Mouse (Mus musculus) c-Kit-positive CD71-positive TER-119-positive erythroid progenitor cells, embryonic 14.5 days (primary cell): ENCODE data around the gene Best3.
"Not testable (repeated sequence)": the region's sequence is repeated elsewhere in the genome, so short reads cannot be mapped to it uniquely, and the experiment has no call there.

Source experiments
- DNase-seq: peaks from one replicate; pipeline ENCODE4 v3.0.0-alpha.2; 2013; ENCODE audit warnings: low spot score

Best3 gene

DNA sequence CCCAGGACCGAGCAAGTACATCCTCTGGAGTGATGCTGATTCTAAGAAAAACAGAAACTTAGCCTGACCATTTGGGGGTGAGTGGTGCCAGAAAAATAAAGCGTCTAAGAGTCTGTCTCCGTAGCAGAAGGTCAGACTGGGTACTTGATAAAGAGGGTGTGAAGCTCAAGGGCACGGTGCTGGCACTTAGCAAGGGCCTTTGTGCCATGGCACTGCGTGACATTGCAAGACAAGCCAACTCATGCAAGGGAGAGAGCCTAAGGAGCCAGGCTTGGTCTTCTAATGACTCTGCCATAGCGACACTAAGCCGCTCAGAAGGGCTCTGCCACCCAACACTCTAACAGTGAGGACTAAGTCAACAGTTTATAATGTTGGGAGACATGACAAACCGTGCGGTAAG, 7.3 kb upstream of the Best3 start:
- DNase-seq: no peak

DNA sequence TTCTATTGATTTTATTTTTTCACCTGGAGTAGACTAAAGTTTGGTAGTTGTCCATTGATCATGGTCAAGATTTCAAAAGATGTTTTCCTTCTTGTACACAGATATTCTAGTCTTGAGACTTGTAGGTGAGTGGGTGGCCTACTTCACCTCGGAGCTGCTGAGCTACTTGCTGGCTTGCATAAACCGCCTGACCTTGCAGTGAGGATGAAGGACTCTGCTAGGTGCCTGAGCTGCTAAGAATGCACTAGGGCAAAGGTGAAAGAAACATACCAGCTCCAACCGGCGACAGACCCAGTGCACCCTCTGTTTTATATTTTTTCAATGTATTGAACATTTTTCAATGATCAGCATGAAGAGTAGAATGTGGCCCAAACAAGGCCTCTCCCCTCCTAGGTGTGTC, 5.8 kb upstream of the Best3 start:
- no peak for DNase-seq

DNA sequence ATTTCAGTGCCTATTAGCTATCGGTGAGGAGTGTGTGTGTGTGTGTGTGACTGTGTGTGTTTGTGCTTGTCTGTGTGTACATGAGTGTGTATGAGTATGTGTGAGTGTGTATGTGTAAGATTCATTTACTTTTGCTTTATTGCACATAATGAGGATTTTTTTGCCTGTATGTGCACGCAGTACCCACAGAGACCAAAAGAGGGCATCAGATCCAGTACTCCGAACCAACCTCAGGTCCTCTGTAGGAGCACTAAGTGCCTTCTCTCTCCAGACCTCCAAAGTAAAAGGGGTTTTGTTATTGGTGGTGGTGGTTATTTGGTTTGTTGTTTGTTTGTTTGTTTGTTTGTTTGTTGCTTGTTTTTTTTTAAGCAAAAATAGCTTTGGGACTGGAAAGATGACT, 5.2 kb upstream of the Best3 start:
- DNase-seq: peak; percentile 33

DNA sequence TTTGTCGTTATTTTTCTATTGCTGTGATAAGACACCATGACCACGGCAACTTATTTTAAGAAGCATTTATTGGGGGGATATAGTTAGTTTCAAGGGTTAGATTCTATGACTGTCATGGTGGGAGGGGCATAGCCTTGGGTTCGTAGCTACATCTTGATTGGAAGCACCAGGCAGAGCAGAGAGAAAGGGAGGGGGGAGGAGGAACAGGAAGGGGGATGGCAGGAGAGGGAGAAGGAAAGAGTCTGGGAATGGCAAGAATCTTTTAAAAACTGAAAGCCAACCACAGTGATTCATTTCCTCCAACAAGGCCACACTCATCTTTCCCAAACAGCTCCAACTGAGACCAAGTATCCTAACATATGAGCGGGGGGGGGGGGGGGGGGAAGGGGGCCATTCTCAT, 3.6 kb upstream of the Best3 start:
- no peak for DNase-seq

DNA sequence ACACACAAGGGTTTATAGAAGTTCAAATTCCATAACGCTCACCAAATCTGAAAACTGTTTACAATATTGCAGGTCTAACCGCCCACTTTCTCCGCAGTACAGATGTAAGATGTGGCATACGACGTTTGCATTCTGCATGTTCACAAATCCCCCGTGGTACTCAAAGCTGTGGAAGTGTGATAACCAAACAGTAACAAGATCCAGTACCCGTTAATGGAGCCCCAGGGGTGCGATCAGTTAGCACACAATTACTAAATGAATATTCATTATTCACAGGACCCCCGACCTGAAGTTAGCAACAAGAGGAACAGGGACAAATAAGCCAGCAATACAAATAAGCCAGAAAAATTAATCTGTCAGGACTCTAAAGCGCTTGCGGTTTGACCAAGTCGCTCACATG, 1.3 kb upstream of the Best3 start:
- DNase-seq: no peak

DNA sequence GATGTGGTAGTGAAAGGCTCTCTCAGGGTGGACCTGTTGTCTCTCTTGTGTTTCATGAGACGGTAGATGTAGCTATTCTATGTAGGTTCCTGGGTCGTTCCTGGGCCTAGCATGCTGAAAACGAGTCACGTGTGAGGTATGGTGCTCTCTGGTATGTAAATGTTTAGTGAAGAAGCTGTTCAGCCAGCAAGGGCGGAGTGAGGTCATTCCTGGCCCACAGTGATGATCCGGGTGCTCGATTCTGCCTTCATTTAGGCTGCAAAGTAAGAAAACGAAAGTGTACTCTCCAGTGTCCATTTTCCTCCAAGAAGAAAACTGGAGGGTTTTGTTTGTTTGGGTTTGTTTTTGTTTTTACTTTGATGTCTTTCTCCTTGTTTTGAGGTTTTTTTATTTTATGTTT, 7.9 kb downstream of the Best3 start:
- DNase-seq: no peak

DNA sequence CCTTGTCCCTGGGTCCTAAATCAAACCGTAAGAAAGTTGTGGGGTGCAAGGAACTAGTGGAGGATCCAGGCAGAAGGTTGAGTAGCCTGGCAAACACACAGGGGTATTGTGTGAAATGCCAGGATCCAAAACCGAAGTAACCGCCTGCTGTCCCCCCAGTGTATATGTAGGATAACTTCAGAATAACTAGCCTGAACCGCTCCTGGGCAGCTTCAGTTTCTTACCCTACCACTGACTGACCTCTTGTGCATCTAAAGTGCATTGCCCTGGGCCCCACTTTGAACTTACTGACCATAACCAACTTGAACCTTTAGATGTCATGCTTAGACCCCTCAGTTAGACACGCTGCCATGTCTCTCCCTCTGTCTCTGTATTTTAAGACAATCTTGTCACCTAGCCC, 9.0 kb downstream of the Best3 start:
- no peak for DNase-seq

DNA sequence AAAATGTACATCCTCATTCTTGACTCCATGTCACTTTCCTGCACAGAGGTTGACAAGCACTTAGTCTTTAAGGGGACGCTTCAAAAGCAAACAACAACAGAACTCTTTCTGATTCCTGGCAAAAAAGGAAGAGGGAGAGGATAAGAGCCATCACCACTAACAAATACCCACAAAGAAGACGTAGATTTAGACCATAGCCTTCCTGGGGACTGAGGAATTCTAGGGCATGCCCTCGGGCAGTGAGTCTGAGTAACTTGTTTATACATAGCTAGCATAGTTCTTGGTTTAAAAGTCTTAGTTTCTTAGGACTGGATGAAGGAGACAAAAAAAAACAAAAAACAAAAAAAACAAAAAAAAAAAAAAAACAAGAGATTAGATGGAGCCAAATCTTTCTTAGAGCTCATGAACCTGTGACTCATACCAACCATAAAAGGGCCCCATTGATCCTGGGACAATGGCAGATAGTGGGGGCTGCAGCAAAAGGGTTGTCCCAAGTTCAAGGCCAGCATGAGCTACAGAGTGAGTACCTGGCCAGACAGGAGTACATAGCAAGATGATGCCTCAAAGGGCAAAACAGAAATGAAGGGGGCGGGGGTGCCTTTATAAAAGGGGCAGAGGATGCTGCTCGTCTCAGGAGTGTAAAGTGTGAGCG, 9.6 kb downstream of the Best3 start:
- no peak for DNase-seq

DNA sequence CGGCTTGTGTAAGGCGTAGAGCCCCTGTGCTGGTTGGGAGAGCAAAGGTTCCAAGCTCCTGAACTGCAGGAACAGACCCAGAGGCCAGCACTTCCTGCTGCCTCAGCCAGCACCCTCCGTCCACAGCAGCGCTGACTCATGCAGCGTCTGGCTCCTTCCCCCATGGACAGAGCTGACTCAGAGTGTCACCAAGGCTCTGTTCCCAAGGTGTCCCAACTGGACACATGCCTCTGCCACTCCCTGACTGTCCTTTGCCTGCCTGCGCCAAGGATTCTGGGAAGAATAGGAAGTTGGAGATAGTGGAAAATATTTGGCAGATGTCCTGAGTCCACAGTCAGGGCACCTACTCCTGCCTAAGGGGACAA, 10.1 kb downstream of the Best3 start:
- DNase-seq: no peak

DNA sequence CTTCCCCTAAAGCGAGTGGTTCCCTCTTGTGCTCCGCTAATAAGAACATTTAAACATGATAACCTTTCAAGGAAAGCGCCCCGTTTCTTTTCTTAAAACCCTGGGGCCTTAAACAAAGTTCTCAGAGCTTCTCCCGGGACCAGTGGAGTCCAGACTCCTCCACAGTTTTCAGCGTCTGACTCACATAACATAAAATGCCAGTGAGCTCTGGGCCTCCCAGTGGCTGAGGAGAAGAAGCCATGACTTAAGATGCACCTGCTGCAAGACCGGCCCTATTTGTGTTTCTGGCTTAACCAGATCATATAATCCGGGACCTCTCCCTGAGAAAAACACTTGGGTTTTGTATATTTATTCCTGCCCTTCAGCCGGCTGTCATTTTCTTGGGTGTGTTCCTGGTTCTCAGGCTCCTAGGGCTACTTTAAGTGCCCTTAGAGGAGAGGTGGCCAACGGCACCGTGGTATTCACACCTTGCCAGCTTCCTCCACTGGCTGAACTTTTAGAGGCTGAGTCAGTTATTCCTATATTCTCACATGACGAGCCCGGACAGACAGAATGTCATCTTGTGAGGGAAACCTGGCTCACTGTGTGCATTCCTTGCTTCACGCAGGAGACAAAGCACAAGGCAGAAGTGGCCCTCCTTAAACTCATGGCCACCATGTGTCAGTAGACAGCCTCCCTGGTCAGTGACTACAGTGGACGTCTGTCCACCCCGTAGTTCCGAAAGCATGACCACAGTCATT, 12.8 kb downstream of the Best3 start:
- DNase-seq: no peak

DNA sequence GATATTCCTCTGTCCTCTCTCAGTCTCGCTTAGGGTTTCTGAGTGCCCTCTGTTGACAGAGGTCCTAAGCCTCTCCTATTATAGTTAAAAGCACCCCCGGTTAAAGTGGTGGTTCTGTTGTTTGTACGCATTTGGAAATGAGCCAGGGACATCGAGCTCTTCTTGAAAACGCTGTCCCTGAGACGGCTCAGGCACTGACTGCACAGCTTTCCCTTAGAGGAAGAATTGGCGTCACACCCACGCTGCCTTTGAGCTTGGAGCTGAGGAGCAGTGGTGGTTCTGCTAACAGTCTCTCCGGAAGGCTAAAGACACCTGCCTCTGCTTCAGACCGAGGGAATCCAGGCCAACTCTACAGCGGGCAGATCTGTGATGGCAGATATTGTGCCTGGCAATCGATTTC, 14.9 kb downstream of the Best3 start:
- no peak for DNase-seq

DNA sequence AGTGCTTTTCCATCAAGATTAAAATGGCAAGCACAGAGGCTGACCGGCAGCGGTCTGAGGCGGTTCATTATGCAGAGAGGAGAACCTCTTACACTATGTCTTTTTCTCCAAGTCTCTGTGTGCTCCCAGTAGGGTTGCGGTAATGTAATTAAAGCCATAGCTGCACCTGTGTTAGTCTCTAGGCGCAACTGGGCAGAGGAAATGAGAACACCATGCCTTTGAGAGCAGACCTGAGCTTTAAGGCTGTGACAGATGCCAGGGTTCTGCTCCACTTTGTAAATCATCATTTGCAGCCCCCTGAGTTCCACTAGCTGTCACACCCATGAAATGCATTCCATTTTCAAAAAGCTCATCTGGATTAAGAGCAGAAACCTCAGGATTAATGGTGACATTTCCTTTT, 18.6 kb downstream of the Best3 start:
- no peak for DNase-seq

DNA sequence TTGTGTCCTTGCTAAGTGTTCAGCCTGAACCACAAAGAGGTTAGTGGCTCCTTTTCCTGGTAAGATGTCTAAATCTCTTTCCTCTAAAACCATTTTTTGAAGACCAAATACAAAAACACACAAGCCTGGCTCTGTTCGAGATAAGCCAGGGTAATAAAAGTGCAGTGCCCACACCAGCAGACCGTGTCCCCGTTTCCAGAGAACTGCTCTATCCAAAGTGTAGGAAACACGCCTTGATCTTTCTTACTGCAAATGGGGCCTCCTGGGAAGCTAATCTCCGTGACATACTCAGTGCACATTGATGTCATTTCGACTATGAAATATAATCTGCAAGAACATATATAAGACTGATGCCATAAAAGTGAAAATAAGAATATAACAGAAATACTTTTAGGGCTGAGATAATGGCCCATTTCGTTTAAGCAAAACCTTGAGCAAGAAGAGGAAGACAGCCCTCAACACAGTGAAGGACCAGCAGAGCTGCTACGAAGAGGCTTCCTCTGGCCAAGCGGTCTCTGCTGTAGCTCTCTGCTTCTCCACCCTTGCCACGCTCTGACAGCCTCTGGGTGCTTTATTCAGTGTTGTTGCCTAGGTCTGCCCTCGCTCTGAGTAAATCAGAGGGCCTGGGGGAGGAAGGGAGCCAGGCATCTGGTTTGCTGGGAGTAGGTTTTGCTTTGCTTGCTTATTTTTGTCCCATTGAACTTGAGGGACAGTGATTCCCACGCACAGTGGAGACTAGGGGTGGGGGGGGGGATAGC, 19.8 kb downstream of the Best3 start:
- no peak for DNase-seq

DNA sequence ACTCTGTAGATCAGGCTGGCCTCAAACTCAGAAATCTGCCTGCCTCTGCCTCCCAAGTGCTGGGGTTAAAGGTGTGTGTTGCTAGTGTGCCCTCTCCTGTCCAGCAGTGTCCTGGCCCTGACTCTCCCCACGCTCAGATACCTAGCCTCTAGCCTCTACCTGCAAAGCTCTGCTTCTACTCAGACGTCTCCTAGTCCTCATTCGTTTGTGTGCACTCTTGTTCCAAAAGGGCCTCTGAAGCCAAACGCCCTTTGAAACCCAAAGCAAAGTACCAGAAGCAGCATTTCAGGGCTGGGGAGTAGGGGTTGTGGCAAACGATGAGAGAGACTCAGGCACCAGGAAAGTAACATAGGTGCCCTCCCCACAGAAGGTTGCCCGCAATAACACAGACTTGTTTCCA, 23.6 kb downstream of the Best3 start:
- DNase-seq: no peak

DNA sequence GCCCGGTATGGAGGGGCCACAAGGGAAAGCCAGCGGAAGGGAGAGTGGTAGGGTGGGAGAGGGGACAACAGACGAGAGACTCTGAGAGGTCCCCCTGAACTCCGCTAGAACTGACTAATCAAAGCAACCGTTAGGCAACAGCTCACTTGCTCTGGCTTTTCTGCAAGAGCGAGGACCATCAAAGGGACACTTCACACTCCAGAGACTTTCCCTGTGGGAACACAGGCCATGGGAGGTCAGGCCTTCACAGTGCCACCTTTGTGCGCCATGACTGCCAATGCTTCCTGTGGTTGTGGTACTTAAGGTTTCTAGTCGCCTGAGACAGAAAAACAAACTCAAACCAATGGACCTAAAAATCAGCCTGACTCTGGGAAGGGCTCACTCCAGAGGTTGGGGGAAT, 24.9 kb downstream of the Best3 start:
- DNase-seq: no peak

DNA sequence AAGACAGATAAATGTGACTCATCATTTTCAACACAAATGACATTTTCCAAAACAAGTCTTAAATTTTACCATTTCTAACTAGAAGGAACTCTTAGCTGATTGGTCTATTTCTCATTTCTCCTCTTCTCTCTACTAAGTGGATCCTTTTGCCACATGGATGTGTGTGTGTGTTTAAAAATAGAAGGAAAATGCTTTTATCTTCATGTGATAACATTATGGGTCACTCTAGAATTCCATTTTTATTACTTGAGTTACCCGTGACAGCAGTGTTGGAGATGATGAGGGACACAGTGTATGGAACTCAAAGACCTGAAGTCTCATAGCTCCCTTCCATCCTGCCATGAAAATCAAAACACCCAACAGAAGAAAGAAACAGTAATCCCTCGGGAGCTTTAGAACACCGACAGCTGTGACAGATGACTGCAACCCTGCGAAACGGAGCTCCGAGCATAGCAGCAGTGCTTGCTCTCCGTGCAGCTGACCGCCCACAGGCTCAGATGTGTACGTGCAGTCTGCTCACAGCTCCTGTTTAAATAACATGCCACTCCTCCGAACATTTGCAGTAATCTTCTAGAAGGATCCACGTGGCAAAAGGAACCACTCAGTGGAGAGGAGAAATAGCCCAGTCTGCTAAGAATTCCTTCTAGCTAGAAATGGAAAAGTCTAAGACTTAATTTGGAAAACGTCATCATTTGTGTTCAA, 27.7 kb downstream of the Best3 start:
- DNase-seq: no peak

DNA sequence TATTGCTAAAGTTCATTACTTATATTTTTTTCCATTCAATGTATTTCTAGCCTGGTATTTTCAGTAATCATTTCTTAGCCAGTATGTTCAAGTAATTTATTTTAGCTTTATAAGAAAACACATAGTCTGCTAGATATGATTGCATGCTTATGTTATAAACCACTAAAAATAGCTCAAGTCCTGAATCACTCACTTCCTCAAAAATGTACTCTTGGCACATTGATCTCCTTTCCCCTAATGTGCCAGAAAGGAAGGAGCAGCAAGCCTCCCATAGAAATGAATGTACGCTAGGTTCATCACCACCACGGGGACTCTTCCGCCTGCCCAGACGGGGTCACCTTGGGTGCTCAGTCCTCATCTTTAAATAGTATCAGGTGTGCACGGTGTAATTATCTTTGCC, 28.5 kb downstream of the Best3 start:
- no peak for DNase-seq

DNA sequence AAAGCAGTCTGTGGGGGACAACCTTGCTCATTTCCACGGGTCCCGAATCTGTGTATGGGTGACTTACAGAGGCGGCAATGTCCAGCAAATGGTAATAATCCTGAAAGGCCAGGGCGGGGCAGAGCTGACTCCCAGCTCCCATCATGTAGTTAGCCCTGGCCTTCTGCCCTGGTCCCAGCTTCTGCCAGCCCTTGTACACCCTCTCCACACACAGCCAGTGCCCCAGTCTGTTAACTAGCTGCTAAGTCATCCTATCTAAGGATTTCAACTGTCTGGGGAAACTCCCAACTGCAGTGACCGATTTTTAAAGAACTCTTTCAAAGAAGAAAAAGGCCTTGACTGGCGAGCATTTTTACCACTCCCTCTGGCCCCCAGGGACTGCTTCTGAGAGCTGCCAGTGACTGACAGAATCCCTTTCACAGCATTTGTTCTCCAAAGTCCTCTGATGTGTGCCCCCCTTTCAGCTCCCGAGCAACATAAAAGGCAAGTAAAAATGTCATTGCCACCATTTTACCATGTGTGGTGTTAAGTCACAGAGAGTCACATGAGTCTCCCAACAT, 32.2 kb downstream of the Best3 start:
- no peak for DNase-seq

DNA sequence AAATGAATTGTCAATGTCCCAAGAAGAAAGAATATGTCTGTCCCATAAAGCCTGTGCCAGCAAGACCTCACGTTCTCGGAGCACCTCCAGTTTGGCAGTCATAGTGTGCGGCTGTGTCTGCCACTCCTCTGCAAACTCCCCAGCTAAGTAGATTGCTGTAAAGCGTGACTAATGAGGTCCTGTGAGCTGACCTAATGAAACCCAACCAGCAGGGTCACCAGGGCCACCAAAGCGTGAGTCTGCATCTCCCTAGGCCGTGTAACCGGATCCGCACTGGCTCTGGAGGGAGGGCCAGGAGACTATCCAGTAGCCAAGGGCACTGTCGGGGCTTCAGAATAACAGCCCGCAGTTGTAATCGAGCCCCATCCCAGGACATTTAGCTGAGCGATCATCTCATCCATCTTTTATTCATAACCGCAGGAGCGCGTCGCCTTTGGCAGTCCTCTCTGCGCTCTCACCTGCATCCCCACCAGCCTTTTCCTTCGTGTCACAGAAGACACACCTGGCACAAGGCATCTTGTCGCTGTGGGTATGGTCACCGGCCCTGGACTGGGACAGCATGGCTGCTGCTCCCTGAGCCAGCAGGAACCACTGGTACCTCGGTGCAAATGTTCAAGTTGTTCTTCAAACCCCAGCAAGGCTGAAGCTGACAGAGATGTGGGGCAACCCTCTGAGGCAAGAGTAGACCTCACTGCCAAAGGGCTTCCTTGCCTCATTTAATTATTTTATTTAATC, 35.1 kb downstream of the Best3 start:
- DNase-seq: no peak

DNA sequence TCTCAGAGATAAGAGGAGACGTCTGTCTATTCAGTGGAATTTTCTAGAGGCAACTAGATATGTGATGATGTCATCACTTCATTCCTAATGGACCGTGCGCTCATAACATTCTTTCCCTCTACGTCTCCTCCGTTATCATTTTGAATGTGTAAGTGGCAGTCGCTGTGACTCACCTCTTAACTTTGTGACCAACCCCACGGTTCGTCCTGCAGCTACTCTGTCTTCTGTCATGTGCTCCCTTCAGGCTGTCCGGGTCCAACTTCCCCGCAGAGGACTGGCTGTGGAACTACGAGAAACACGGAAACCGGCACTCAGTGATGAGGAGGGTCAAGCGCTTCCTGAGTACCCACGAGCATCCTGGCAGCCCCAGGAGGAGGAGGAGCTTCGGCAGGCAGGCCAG, 37.6 kb downstream of the Best3 start:
- DNase-seq: no peak

DNA sequence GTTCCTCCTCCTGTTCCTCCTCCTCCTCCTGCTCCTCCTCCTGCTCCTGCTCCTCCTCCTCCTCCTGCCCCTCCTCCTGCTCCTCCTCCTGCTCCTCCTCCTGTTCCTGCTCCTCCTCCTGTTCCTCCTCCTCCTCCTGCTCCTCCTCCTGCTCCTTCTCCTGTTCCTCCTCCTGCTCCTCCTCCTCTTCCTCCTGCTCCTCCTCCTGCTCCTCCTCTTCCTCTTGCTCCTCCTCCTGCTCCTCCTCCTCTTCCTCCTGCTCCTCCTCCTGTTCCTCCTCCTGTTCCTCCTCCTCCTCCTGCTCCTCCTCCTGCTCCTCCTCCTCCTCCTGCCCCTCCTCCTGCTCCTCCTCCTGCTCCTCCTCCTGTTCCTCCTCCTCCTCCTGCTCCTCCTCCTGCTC, 39.7 kb downstream of the Best3 start:
- DNase-seq: not testable (repeated sequence)

DNA sequence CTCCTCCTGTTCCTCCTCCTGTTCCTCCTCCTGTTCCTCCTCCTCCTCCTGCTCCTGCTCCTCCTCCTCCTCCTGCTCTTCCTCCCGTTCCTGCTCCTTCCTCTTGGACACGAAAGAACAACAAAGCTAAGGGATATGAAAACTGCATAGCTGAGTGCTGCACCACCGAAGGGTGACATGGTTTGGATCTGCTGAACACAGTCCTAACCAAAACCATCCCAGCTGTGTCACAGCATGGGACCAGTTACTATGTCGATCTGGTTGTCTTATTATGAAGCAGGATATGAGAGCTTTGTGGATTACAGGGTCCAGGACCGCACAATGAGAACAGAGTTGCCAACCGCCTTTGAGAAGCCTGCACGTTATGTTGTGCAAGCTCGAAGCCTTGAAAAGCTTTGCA, 40.1 kb downstream of the Best3 start:
- DNase-seq: no peak
